Mouse (Mus musculus): ENCODE data around the gene Rbp7. TPM values are rescaled to one million over a fixed set of nuclear protein-coding genes. Genes with fewer than 3 reads are reported as not detected.
A peak's percentile ranks its signal among the peaks of the same experiment; 100 is the strongest.

The Rbp7 gene
- total and polyA plus RNA-seq, 3 experiments: not detected

GRCm38 (mm10) chr4:149403037-149403436 lies 51.7 kb downstream of the Rbp7 start:
- Histone ChIP-seq H3K9ac (ENCODE audit: insufficient read depth, low read depth) (peak overlapping the region; percentile 29; the same call in 1 of the 2 replicates), H3K36me3 (replicated peaks in 1 of 2; ENCODE audit: control insufficient read depth in 1 of 2, insufficient read depth in 1 of 2, low read length in 1 of 2) (peaks cover 5 to 38% of the 10 kb centered on the region in 2 experiments), H3K27ac (ENCODE audit: insufficient read depth, low read depth) (no peak overlapping the region), H3K27me3 (replicated peaks) (no peaks in the 10 kb centered on the region), H3K4me3 (replicated peaks in 1 of 3; ENCODE audit: low read depth in 2 of 3, low read length in 2 of 3, poor library complexity in 1 of 3) (peak overlapping the region in 1 of 3 experiments; percentile 22), H3K4me2 (ENCODE audit: insufficient read depth, low read depth, poor library complexity, severe bottlenecking) (peak overlapping the region; percentile 83), H3K4me1 (ENCODE audit: control insufficient read depth in 1 of 2, insufficient read depth in 2 of 2) (peaks cover 51 to 87% of the 10 kb centered on the region in 2 experiments), H3K9me3 (replicated peaks; ENCODE audit: low read length) (no peaks in the 10 kb centered on the region), H3K79me2 (replicated peaks; ENCODE audit: control insufficient read depth, extremely low read depth, insufficient read depth, poor library complexity, severe bottlenecking) (peaks cover 52% of the 10 kb centered on the region)
- in situ Hi-C loops (cut with MboI; ENCODE audit: low pct_ligation_motif_present, low pct_unique_long_range_greater_than_20kb, low sequenced_read_pairs) (no loop called here), dilution Hi-C loops (cut with MboI; ENCODE audit: extremely low pct_ligation_motif_present, extremely low pct_unique_long_range_greater_than_20kb, low sequenced_read_pairs) (no loop called here)
- DNase-seq (ENCODE audit: extremely low read depth): peak; percentile 92
- TF ChIP-seq EP300 (IDR thresholded peaks at IDR 0.05; ENCODE audit: low read length): peak; percentile 77
- peak; percentile 86 for TF ChIP-seq MAZ (IDR thresholded peaks at IDR 0.05; ENCODE audit: low read depth, low read length)
- TF ChIP-seq POLR2A (IDR thresholded peaks at IDR 0.05; ENCODE audit: low read depth, low read length): 0 out of 2 replicates have a peak, but pooled peaks have one; percentile 24
- TF ChIP-seq MYC (IDR thresholded peaks at IDR 0.05; ENCODE audit: low read depth, low read length): peak; percentile 86
- TF ChIP-seq CTCF (conservative IDR thresholded peaks at IDR 0.05 in 1 of 2, IDR thresholded peaks at IDR 0.05 in 1 of 2; ENCODE audit: low read depth in 2 of 2, low read length in 2 of 2): no peak
- no peak for TF ChIP-seq ZC3H11A (IDR thresholded peaks at IDR 0.05; ENCODE audit: low read depth, low read length)
- no peak for TF ChIP-seq ZKSCAN1 (IDR thresholded peaks at IDR 0.05; ENCODE audit: borderline replicate concordance, low read depth, low read length)
- TF ChIP-seq TCF12 (IDR thresholded peaks at IDR 0.05; ENCODE audit: low read depth, low read length): peak; percentile 79
- TF ChIP-seq NRF1 (IDR thresholded peaks at IDR 0.05; ENCODE audit: low read depth, low read length): 0 out of 2 replicates have a peak, but pooled peaks have one; percentile 9
- no peak for TF ChIP-seq CHD1 (IDR thresholded peaks at IDR 0.05; ENCODE audit: low read depth, low read length)
- TF ChIP-seq ZNF384 (IDR thresholded peaks at IDR 0.05; ENCODE audit: low read depth, low read length): no peak
- no peak for TF ChIP-seq USF1 (IDR thresholded peaks at IDR 0.05; ENCODE audit: low read depth, low read length)
- 0 out of 2 replicates have a peak, but pooled peaks have one; percentile 16 for TF ChIP-seq TBP (conservative IDR thresholded peaks at IDR 0.05; ENCODE audit: low read depth, low read length)
- TF ChIP-seq E2F4 (IDR thresholded peaks at IDR 0.05; ENCODE audit: insufficient replicate concordance, low read depth, low read length): no peak
- no peak for TF ChIP-seq ZMIZ1 (IDR thresholded peaks at IDR 0.05; ENCODE audit: low read depth, low read length)
- peak; percentile 91 for TF ChIP-seq ETS1 (conservative IDR thresholded peaks at IDR 0.05; ENCODE audit: low read depth, low read length)
- no peak for TF ChIP-seq SMC3 (IDR thresholded peaks at IDR 0.05; ENCODE audit: low read depth, low read length)
- peak; percentile 78 for TF ChIP-seq IRF4 (IDR thresholded peaks at IDR 0.05; ENCODE audit: low read depth, low read length)
- peak; percentile 82 for TF ChIP-seq CHD2 (IDR thresholded peaks at IDR 0.05; ENCODE audit: low read length)
- TF ChIP-seq MEF2A (IDR thresholded peaks at IDR 0.05; ENCODE audit: borderline replicate concordance, low read depth, low read length): peak; percentile 92
- 0 out of 2 replicates have a peak, but pooled peaks have one; percentile 54 for TF ChIP-seq UBTF (IDR thresholded peaks at IDR 0.05; ENCODE audit: low read depth, low read length)
- TF ChIP-seq MAFK (IDR thresholded peaks at IDR 0.05; ENCODE audit: insufficient replicate concordance, low read length): peak; percentile 89
- peak; percentile 96 for TF ChIP-seq SIN3A (IDR thresholded peaks at IDR 0.05; ENCODE audit: low read length)
- no peak; the same call in none of the 2 replicates for TF ChIP-seq RAD21 (IDR thresholded peaks at IDR 0.05; ENCODE audit: low read depth, low read length)
- TF ChIP-seq GABPA (IDR thresholded peaks at IDR 0.05; ENCODE audit: insufficient replicate concordance, low read depth, low read length): no peak
- peak; percentile 65 for TF ChIP-seq NELFE (IDR thresholded peaks at IDR 0.05; ENCODE audit: low read depth, low read length)
- TF ChIP-seq JUND (conservative IDR thresholded peaks at IDR 0.05; ENCODE audit: low read depth, low read length): no peak
- 0 out of 2 replicates have a peak, but pooled peaks have one; percentile 35 for TF ChIP-seq ELF1 (IDR thresholded peaks at IDR 0.05; ENCODE audit: low read depth, low read length)
- peak; percentile 81 for TF ChIP-seq MAX (IDR thresholded peaks at IDR 0.05; ENCODE audit: low read length)
- no peak; the same call in 1 of the 2 replicates for TF ChIP-seq POLR2AphosphoS2 (IDR thresholded peaks at IDR 0.05; ENCODE audit: low read depth, low read length)
- TF ChIP-seq RCOR1 (conservative IDR thresholded peaks at IDR 0.05; ENCODE audit: low read depth, low read length): peak; percentile 81; the same call in 1 of the 2 replicates
- TF ChIP-seq MXI1 (IDR thresholded peaks at IDR 0.05; ENCODE audit: low read depth, low read length): peak; percentile 91
- TF ChIP-seq HCFC1 (IDR thresholded peaks at IDR 0.05; ENCODE audit: low read depth, low read length): peak; percentile 50; the same call in 1 of the 2 replicates
- TF ChIP-seq JUN (IDR thresholded peaks at IDR 0.05; ENCODE audit: insufficient read depth, low read depth, low read length): 0 out of 2 replicates have a peak, but pooled peaks have one; percentile 11
- TF ChIP-seq BHLHE40 (IDR thresholded peaks at IDR 0.05; ENCODE audit: low read depth, low read length): peak; percentile 77
- 0 out of 2 replicates have a peak, but pooled peaks have one; percentile 39 for TF ChIP-seq KAT2A (IDR thresholded peaks at IDR 0.05; ENCODE audit: insufficient replicate concordance, low read length)
- TF ChIP-seq USF2 (conservative IDR thresholded peaks at IDR 0.05; ENCODE audit: low read depth, low read length): no peak
- no peak for TF ChIP-seq PAX5 (IDR thresholded peaks at IDR 0.05; ENCODE audit: low read length)

Data from CH12.LX (cell line).